Mouse (Mus musculus) hindbrain, embryonic 11.5 days (tissue): ENCODE measurements around the gene Mkks. TPM values are rescaled to one million over a fixed set of nuclear protein-coding genes. Genes with fewer than 3 reads are reported as not detected.

Experiments used
- polyA plus RNA-seq: library from polyadenylated mRNA; unstranded; fragments of >200 nt; fragmentation: Nextera tagmentation; extraction: Ambion mirVana; gene quantifications from 2 replicates; pipeline ENCODE4 v1.2.1, GENCODE M21; 2014

The Mkks gene
- polyA plus RNA-seq, 1 experiment from 2014 or later, result 18.3 TPM

Other genes starting within 250 kb of the Mkks start
- gene Snap25, start 177.9 kb downstream of the Mkks start, polyA plus RNA-seq, result 56.7 and 66.8 TPM in 2 replicates
- gene AL731706.2, start 5.7 kb downstream of the Mkks start, polyA plus RNA-seq, result 25.8 and 27.1 TPM in 2 replicates
- 8.8 and 11.9 TPM in 2 replicates for gene Slx4ip, start 171 bp downstream of the Mkks start, polyA plus RNA-seq
- gene AL731706.1, start within 50 bp of the Mkks start, polyA plus RNA-seq, result 25.4 and 28.8 TPM in 2 replicates
- gene Jag1, start 225.3 kb upstream of the Mkks start, polyA plus RNA-seq, result 21.3 and 22.1 TPM in 2 replicates